Comparison of ENCODE assay signal across 8 mouse cellular contexts in the genomic region with DNA sequence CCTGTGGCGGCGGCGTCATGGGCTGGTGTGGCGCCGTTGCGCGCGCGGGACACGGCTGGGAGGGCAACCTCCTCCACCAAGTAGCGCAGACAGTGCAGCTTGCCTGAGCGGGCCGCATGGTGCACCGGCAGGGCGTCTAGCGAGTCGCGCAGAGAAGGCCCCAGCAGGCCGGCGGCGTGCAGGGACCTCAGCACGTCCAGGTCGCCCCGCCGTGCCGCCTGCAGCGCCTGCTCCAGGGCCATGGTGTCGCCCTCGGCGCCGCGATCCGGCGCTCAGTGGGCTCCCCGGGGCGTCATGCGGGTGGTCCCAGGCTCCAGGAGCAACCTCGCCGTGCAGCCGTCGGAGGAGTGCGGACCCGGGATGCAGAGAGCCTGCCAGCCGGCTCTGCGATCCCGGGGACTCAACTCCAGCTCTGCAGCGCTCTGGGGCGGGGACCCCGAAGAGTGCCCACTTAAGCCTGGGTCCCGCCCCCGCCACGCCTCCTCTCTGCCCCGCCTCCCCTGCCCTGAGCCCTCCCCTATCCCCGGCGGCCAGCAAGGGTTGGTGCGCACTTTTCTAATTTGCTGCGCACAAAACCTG. TPM values are rescaled to one million over a fixed set of nuclear protein-coding genes. Genes with fewer than 3 reads are reported as not detected.
DNase-seq lines count a peak whose midpoint lies in the region; ATAC-seq and TF ChIP-seq lines count a peak whose summit lies in the region.

A gene (minus strand): TSS at position 406 of the 579 bp plus-strand sequence.

- H3K36me3 ChIP-seq in limb, embryonic 14.5 days (ENCODE audit: control insufficient read depth, insufficient read depth, low read length), result no peaks in the 10 kb centered on the region
- H3K36me3 ChIP-seq in midbrain, embryonic 13.5 days, result no peaks in the 10 kb centered on the region

- peak within 1 kb of the TSS; percentile 39 for H3K4me3 ChIP-seq in limb, embryonic 14.5 days (replicated peaks; ENCODE audit: low read length)
- peak within 1 kb of the TSS; percentile 29 for H3K4me3 ChIP-seq in midbrain, embryonic 13.5 days (replicated peaks)

- peak within 1 kb of the TSS; percentile 57 for H3K4me2 ChIP-seq in limb, embryonic 14.5 days (replicated peaks; ENCODE audit: low read depth, low read length, severe bottlenecking)
- peak within 1 kb of the TSS; percentile 53 for H3K4me2 ChIP-seq in midbrain, embryonic 13.5 days (replicated peaks)

- intact Hi-C loops in heart, postnatal 36 days (cut with DNase I), result no loop called here

- ATAC-seq in limb, embryonic 14.5 days (ENCODE audit: low FRiP score, low read depth), result peak; percentile 75
- ATAC-seq in midbrain, embryonic 13.5 days, result peak; percentile 69
- ATAC-seq in cerebellum, adult (ENCODE audit: insufficient number of reproducible peaks, low FRiP score, low TSS enrichment), result no peak

- no peaks in the 10 kb centered on the region for H3K9me3 ChIP-seq in limb, embryonic 14.5 days (ENCODE audit: control insufficient read depth, low read length)
- H3K9me3 ChIP-seq in midbrain, embryonic 13.5 days, result no peaks in the 10 kb centered on the region

- under 1% methylated on average over 50 of the region's 57 CpGs for WGBS in limb, embryonic 14.5 days
- WGBS in midbrain, embryonic 13.5 days, result under 1% methylated on average over 57 of the region's 57 CpGs

- 0 out of 2 replicates have a peak within 1 kb of the TSS, but pooled peaks have one; percentile 34 for H3K9ac ChIP-seq in limb, embryonic 14.5 days (ENCODE audit: low read depth, low read length, severe bottlenecking)
- no peak within 1 kb of the TSS; the same call in 1 of the 2 replicates for H3K9ac ChIP-seq in midbrain, embryonic 13.5 days (replicated peaks)

- H3K27me3 ChIP-seq in limb, embryonic 14.5 days (ENCODE audit: control insufficient read depth, insufficient read depth, low read length), result peaks cover 56% of the 10 kb centered on the region
- H3K27me3 ChIP-seq in midbrain, embryonic 13.5 days, result peaks cover 82% of the 10 kb centered on the region

- H3K27ac ChIP-seq in limb, embryonic 14.5 days (replicated peaks; ENCODE audit: low read depth, low read length), result no peak within 1 kb of the TSS
- H3K27ac ChIP-seq in midbrain, embryonic 13.5 days, result no peak within 1 kb of the TSS

- H3K4me1 ChIP-seq in limb, embryonic 14.5 days (ENCODE audit: control insufficient read depth, insufficient read depth, low read length), result peaks cover 4% of the 10 kb centered on the region; the same call in 1 of the 2 replicates
- H3K4me1 ChIP-seq in midbrain, embryonic 13.5 days (replicated peaks), result peaks cover 16% of the 10 kb centered on the region

- peak; percentile 91 for DNase-seq in R1 (ENCODE audit: low read depth, low spot score)
- peak; percentile 82 for DNase-seq in embryo, embryonic 9.5 days (ENCODE audit: extremely low spot score)
- peak; percentile 49 to 50 for DNase-seq in heart, postnatal 36 days
- DNase-seq in limb, embryonic 14.5 days (ENCODE audit: low spot score), result peak; percentile 50
- peak; percentile 70 for DNase-seq in thymus, postnatal 0 days (ENCODE audit: low spot score)
- no peak for DNase-seq in layer of hippocampus, adult 9-10 months (ENCODE audit: low spot score)

- no peak for TF ChIP-seq POLR2A in limb, embryonic 14.5 days (IDR thresholded peaks at IDR 0.05; ENCODE audit: borderline replicate concordance, extremely low read depth, insufficient read depth, insufficient read length)

RNA-seq across cellular contexts. Expression of the gene that starts here (rescaled TPM):
- 1 to 10 TPM; 1.8 to 2.7 TPM for total RNA-seq in heart, postnatal 36 days (2021)
- 1.7 TPM in 2 replicates for polyA plus RNA-seq in limb, embryonic 14.5 days (2012; rRNA removed)
- 1.4 and 1.7 TPM in 2 replicates for polyA plus RNA-seq in limb, embryonic 14.5 days (2014; fragmentation: Nextera tagmentation; extraction: Ambion mirVana)
- 0.07 TPM in 1 of 2 replicates, not detected in the other for polyA plus RNA-seq in midbrain, embryonic 13.5 days (2015; fragmentation: Nextera tagmentation; extraction: Ambion mirVana)
- polyA plus RNA-seq in thymus, postnatal 0 days (2015; fragmentation: Nextera tagmentation; extraction: Ambion mirVana), result 3.2 and 3.6 TPM in 2 replicates

Comparison
In these comparisons a context has a peak if more than half of its experiments do, and no peak if none do; other contexts are left out.
1. Peak in ATAC-seq, H3K4me3 ChIP-seq and H3K4me2 ChIP-seq in midbrain, embryonic 13.5 days; RNA of the gene not detected or under 1 TPM.